Mouse (Mus musculus) bone marrow macrophage, adult 2 months (primary cell): Measurements from ENCODE around the gene Oxsr1.

Source experiments
- CTCF ChIP-seq: IDR thresholded peaks from 2 replicates; pipeline ENCODE4 v1.5.1; 2012; ENCODE audit warnings: low read depth, mild to moderate bottlenecking, low read length, moderate library complexity
- POLR2A ChIP-seq: IDR thresholded peaks from 2 replicates; pipeline ENCODE4 v1.6.1; 2012; ENCODE audit warnings: mild to moderate bottlenecking, low read depth, low read length, borderline replicate concordance

DNA sequence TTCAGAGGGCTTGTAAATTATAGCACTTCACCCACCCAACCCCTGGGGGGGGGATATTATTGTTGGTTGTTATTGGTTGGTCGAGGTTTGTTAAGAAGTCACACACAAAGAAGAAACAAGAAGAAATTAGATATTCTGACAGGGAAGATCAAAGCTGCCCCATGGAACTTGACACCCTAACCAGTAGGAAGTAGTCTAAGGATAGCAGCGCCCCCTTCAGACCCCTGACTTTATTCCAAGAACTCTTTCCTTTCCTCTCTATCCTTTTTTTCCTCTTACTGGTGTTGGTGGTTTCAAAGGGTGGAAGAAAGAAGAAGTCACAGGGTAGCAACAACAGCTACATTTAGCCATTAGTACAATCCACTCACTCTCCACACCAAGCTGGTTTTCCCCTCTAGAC, 68.0 kb downstream of the Oxsr1 start:
- TF ChIP-seq CTCF (no peak), POLR2A (no peak)
